Mouse (Mus musculus): ENCODE results near the gene Msantd3. TPM values are rescaled to one million over a fixed set of nuclear protein-coding genes. Genes with fewer than 3 reads are reported as not detected.

Msantd3 gene
- polyA plus RNA-seq, 1 experiment from 2014 or later, result 23.3 TPM

Other genes with a start within 250 kb of the Msantd3 start
- gene Tex10, start 66.5 kb upstream of the Msantd3 start, polyA plus RNA-seq (2014; fragmentation: Nextera tagmentation; extraction: Ambion mirVana), result 44.5 and 49.2 TPM in 2 replicates
- 333 and 365 TPM in 2 replicates for gene Tmeff1, start 45.2 kb downstream of the Msantd3 start, polyA plus RNA-seq (2014; fragmentation: Nextera tagmentation; extraction: Ambion mirVana)
- 1.2 and 1.7 TPM in 2 replicates for gene Cavin4, start 123.6 kb downstream of the Msantd3 start, polyA plus RNA-seq (2014; fragmentation: Nextera tagmentation; extraction: Ambion mirVana)